Mouse (Mus musculus): ENCODE data around the gene Zfp668. TPM values are rescaled to one million over a fixed set of nuclear protein-coding genes. Genes with fewer than 3 reads are reported as not detected.

The Zfp668 gene
- total RNA-seq, 4 experiments from 2014 or later, result 3.1 to 4.6 (median 4.5) TPM

Other genes starting within 250 kb of the Zfp668 start
- 10 to 100 TPM; 33.5 to 36.0 (median 34.1) TPM for gene Bcl7c, start 167.9 kb downstream of the Zfp668 start, total RNA-seq (2022)
- gene Ctf1, start 164.1 kb downstream of the Zfp668 start, total RNA-seq (2022), result 10 to 100 TPM; 15.2 to 20.3 (median 17.1) TPM
- not detected for gene Ctf2, start 144.7 kb downstream of the Zfp668 start, total RNA-seq (2022)
- gene Fbxl19, start 132.3 kb downstream of the Zfp668 start, total RNA-seq (2022), result 1 to 10 TPM in 2 of 4 experiments, under 1 TPM in 2; 0.92 to 1.6 (median 1.1) TPM
- gene Orai3, start 107.0 kb downstream of the Zfp668 start, total RNA-seq (2022), result 10 to 100 TPM; 12.2 to 13.6 (median 12.9) TPM
- gene Setd1a, start 100.2 kb downstream of the Zfp668 start, total RNA-seq (2022), result 10 to 100 TPM; 16.4 to 22.8 (median 18.6) TPM
- gene Gm49388, start 91.2 kb downstream of the Zfp668 start, total RNA-seq (2022), result 1 to 10 TPM; 1.6 to 2.3 (median 2.1) TPM
- 1 to 10 TPM; 1.5 to 4.2 (median 1.9) TPM for gene Hsd3b7, start 76.2 kb downstream of the Zfp668 start, total RNA-seq (2022)
- gene Stx4a, start 52.5 kb downstream of the Zfp668 start, total RNA-seq (2022), result 10 to 100 TPM; 44.5 to 64.1 (median 50.8) TPM
- 1 to 10 TPM in 1 of 4 experiments, under 1 TPM in 3; 0.53 to 1.0 (median 0.75) TPM for gene Stx1b, start 52.3 kb downstream of the Zfp668 start, total RNA-seq (2022)
- gene Zfp646, start 607 bp downstream of the Zfp668 start, total RNA-seq (2022), result 10 to 100 TPM; 12.2 to 14.5 (median 14.0) TPM
- 1 to 10 TPM; 1.5 to 1.8 (median 1.7) TPM for gene Prss53, start 14.1 kb upstream of the Zfp668 start, total RNA-seq (2022)
- not detected for gene Gm21974, start 18.6 kb upstream of the Zfp668 start, total RNA-seq (2022)
- 1 to 10 TPM; 5.3 to 9.9 (median 8.6) TPM for gene Vkorc1, start 18.8 kb upstream of the Zfp668 start, total RNA-seq (2022)
- 100 to 1,000 TPM; 163 to 190 (median 180) TPM for gene Bckdk, start 27.3 kb upstream of the Zfp668 start, total RNA-seq (2022)
- 10 to 100 TPM; 20.8 to 30.8 (median 23.0) TPM for gene Kat8, start 35.7 kb upstream of the Zfp668 start, total RNA-seq (2022)
- gene Prss8, start 53.3 kb upstream of the Zfp668 start, total RNA-seq (2022), result not detected
- 1 to 10 TPM; 5.7 to 8.9 (median 7.9) TPM for gene Prss36, start 69.9 kb upstream of the Zfp668 start, total RNA-seq (2022)
- 10 to 100 TPM; 52.0 to 94.3 (median 70.5) TPM for gene Fus, start 90.6 kb upstream of the Zfp668 start, total RNA-seq (2022)
- gene Pycard, start 117.0 kb upstream of the Zfp668 start, total RNA-seq (2022), result under 1 TPM in 3 of 4 experiments, not detected in 1; 0.21 to 0.75 (median 0.43) TPM
- 100 to 1,000 TPM; 204 to 246 (median 223) TPM for gene Trim72, start 127.1 kb upstream of the Zfp668 start, total RNA-seq (2022)
- 1 to 10 TPM in 2 of 4 experiments, under 1 TPM in 2; 0.60 to 3.1 (median 1.1) TPM for gene Itgam, start 185.8 kb upstream of the Zfp668 start, total RNA-seq (2022)
- not detected for gene Gm49368, start 185.9 kb upstream of the Zfp668 start, total RNA-seq (2022)

All from gastrocnemius, adult 8-10 months (tissue).